Mouse (Mus musculus) kidney, postnatal 0 days (tissue): ENCODE measurements around the gene Sfr1. TPM values are rescaled to one million over a fixed set of nuclear protein-coding genes. Genes with fewer than 3 reads are reported as not detected.

ENCODE experiments used
- ATAC-seq: fragments of 200-750 bp; cut with Nextera tagmentation; replicated peaks from 2 replicates; pipeline ENCODE4 v1.8.0; 2017; ENCODE audit warnings: low read depth, moderate number of reproducible peaks, moderate TSS enrichment, moderate library complexity; ENCODE audit not compliant: low FRiP score
- DNase-seq: peaks from one replicate; pipeline ENCODE4 v3.0.0-alpha.2; 2016; ENCODE audit warnings: low spot score
- H3K27ac ChIP-seq: fragments of 300-500 bp; sonication (generic); 2 replicates; pipeline ENCODE4 v1.5.1; 2014; ENCODE audit warnings: mild to moderate bottlenecking
- H3K27me3 ChIP-seq: fragments of 300-500 bp; sonication (generic); 2 replicates; pipeline ENCODE4 v1.6.1; 2014; ENCODE audit warnings: low read length, mixed read lengths; ENCODE audit not compliant: insufficient read depth
- H3K36me3 ChIP-seq: fragments of 300-500 bp; sonication (generic); 2 replicates; pipeline ENCODE4 v1.6.1; 2014; ENCODE audit warnings: low read length, mixed read lengths; ENCODE audit not compliant: insufficient read depth
- H3K4me1 ChIP-seq: fragments of 300-500 bp; sonication (generic); replicated peaks from 2 replicates; pipeline ENCODE4 v1.6.1; 2014; ENCODE audit warnings: antibody characterized with exemption, low read length, mixed read lengths; ENCODE audit not compliant: insufficient read depth
- H3K4me2 ChIP-seq: fragments of 300-500 bp; sonication (generic); 2 replicates; pipeline ENCODE4 v1.6.1; 2014; ENCODE audit warnings: mild to moderate bottlenecking, low read length, moderate library complexity, mixed read lengths
- H3K4me3 ChIP-seq: fragments of 300-500 bp; sonication (generic); replicated peaks from 2 replicates; pipeline ENCODE4 v1.5.1; 2014; ENCODE audit warnings: low read depth, low read length
- H3K9ac ChIP-seq: fragments of 300-500 bp; sonication (generic); 2 replicates; pipeline ENCODE4 v1.6.1; 2014; ENCODE audit warnings: low read depth, low read length
- H3K9me3 ChIP-seq: fragments of 300-500 bp; sonication (generic); replicated peaks from 2 replicates; pipeline ENCODE4 v1.6.1; 2016; ENCODE audit warnings: low read length, inconsistent platforms, mixed read lengths
- CTCF ChIP-seq: IDR thresholded peaks from 2 replicates; pipeline ENCODE4 v1.5.1; 2016; ENCODE audit warnings: antibody characterized with exemption, low read depth, mild to moderate bottlenecking, moderate library complexity
- WGBS: fragments of 180-500 bp; shearing (Covaris S2); extraction: QIAGEN DNeasy Blood & Tissue Kit; methylation state at CpG from one replicate; pipeline ENCODE4 v1.1.7; 2014; 5-methylcytosine and 5-hydroxymethylcytosine counted together
- polyA plus RNA-seq: library from polyadenylated mRNA; unstranded; fragments of >200 nt; fragmentation: Nextera tagmentation; extraction: Ambion mirVana; gene quantifications from 2 replicates; pipeline ENCODE4 v1.2.1, GENCODE M21; 2015

The Sfr1 gene
- polyA plus RNA-seq, 1 experiment from 2014 or later = 224 TPM

GRCm38 (mm10) chr19:47716144-47716543 lies 15.3 kb upstream of the Sfr1 start:
- peak; percentile 29; the same call in 1 of the 2 replicates for TF ChIP-seq CTCF
- H3K27ac ChIP-seq = no peak overlapping the region
- H3K27me3 ChIP-seq = no peaks in the 10 kb centered on the region
- WGBS = 71% methylated on average over 2 of the region's 2 CpGs
- no peak for ATAC-seq
- H3K36me3 ChIP-seq = no peaks in the 10 kb centered on the region
- no peak for DNase-seq
- no peaks in the 10 kb centered on the region for H3K9me3 ChIP-seq
- H3K4me3 ChIP-seq = no peak overlapping the region
- H3K4me1 ChIP-seq = no peaks in the 10 kb centered on the region
- H3K9ac ChIP-seq = no peak overlapping the region
- H3K4me2 ChIP-seq = no peak overlapping the region

GRCm38 (mm10) chr19:47719147-47719546 lies 12.3 kb upstream of the Sfr1 start:
- no peaks in the 10 kb centered on the region for H3K36me3 ChIP-seq
- H3K4me2 ChIP-seq = no peak overlapping the region
- ATAC-seq (no peak), DNase-seq (no peak)
- TF ChIP-seq CTCF = no peak
- no peak overlapping the region for H3K27ac ChIP-seq
- H3K4me1 ChIP-seq = no peaks in the 10 kb centered on the region
- H3K9ac ChIP-seq = no peak overlapping the region
- H3K27me3 ChIP-seq = no peaks in the 10 kb centered on the region
- H3K4me3 ChIP-seq = no peak overlapping the region
- no peaks in the 10 kb centered on the region for H3K9me3 ChIP-seq
- WGBS = 79% methylated on average over 3 of the region's 3 CpGs

GRCm38 (mm10) chr19:47722471-47722870 lies 9.0 kb upstream of the Sfr1 start:
- H3K9ac ChIP-seq = no peak overlapping the region
- H3K27me3 ChIP-seq = no peaks in the 10 kb centered on the region
- no peaks in the 10 kb centered on the region for H3K36me3 ChIP-seq
- H3K4me3 ChIP-seq = no peak overlapping the region
- ATAC-seq (no peak), DNase-seq (no peak)
- no peak overlapping the region for H3K27ac ChIP-seq
- no peaks in the 10 kb centered on the region for H3K9me3 ChIP-seq
- no peak for TF ChIP-seq CTCF
- no peak overlapping the region for H3K4me2 ChIP-seq
- H3K4me1 ChIP-seq = no peaks in the 10 kb centered on the region
- 23% methylated on average over 6 of the region's 6 CpGs for WGBS

GRCm38 (mm10) chr19:47724903-47725302 lies 6.6 kb upstream of the Sfr1 start:
- no peak overlapping the region for H3K27ac ChIP-seq
- H3K9ac ChIP-seq = no peak overlapping the region
- H3K4me3 ChIP-seq = no peak overlapping the region
- 82% methylated on average over 4 of the region's 4 CpGs for WGBS
- ATAC-seq (no peak), DNase-seq (no peak)
- no peak for TF ChIP-seq CTCF
- no peaks in the 10 kb centered on the region for H3K4me1 ChIP-seq
- no peak overlapping the region for H3K4me2 ChIP-seq
- no peaks in the 10 kb centered on the region for H3K36me3 ChIP-seq
- H3K9me3 ChIP-seq = no peaks in the 10 kb centered on the region
- H3K27me3 ChIP-seq = no peaks in the 10 kb centered on the region

- Histone ChIP-seq H3K4me1 (no peaks in the 10 kb centered on the region), H3K9ac (no peak overlapping the region), H3K4me2 (no peak overlapping the region), H3K9me3 (no peaks in the 10 kb centered on the region), H3K27ac (no peak overlapping the region), H3K4me3 (no peak overlapping the region), H3K27me3 (no peaks in the 10 kb centered on the region), H3K36me3 (no peaks in the 10 kb centered on the region)
- WGBS = 65% methylated on average over 7 of the region's 7 CpGs
- no peak for TF ChIP-seq CTCF
- ATAC-seq (no peak), DNase-seq (no peak)
Observed at GRCm38 (mm10) chr19:47725643-47726140, 5.8 kb upstream of the Sfr1 start.

GRCm38 (mm10) chr19:47730691-47731070 lies 801 bp upstream of the Sfr1 start:
- TF ChIP-seq CTCF = no peak
- Histone ChIP-seq H3K4me1 (no peaks in the 10 kb centered on the region), H3K4me2 (peak overlapping the region; percentile 83), H3K27me3 (no peaks in the 10 kb centered on the region), H3K4me3 (peak overlapping the region; percentile 81), H3K36me3 (peaks cover 23% of the 10 kb centered on the region), H3K9ac (peak overlapping the region; percentile 78), H3K27ac (peak overlapping the region; percentile 96), H3K9me3 (no peaks in the 10 kb centered on the region)
- WGBS = 0% methylated on average over 12 of the region's 12 CpGs
- DNase-seq = peak; percentile 94
- peak; percentile 41; the same call in 1 of the 2 replicates for ATAC-seq

GRCm38 (mm10) chr19:47731931-47732330 lies 449 bp downstream of the Sfr1 start:
- no peaks in the 10 kb centered on the region for H3K27me3 ChIP-seq
- H3K9me3 ChIP-seq = no peaks in the 10 kb centered on the region
- peaks cover 30% of the 10 kb centered on the region for H3K36me3 ChIP-seq
- DNase-seq = peak; percentile 84
- peak overlapping the region; percentile 81 for H3K4me3 ChIP-seq
- under 1% methylated on average over 14 of the region's 15 CpGs for WGBS
- no peak for TF ChIP-seq CTCF
- peak overlapping the region; percentile 52 for H3K4me2 ChIP-seq
- H3K4me1 ChIP-seq = no peaks in the 10 kb centered on the region
- no peak for ATAC-seq
- peak overlapping the region; percentile 78 for H3K9ac ChIP-seq
- H3K27ac ChIP-seq = peak overlapping the region; percentile 96
